Comparison of ENCODE assay signal across 10 mouse cellular contexts in the genomic region with DNA sequence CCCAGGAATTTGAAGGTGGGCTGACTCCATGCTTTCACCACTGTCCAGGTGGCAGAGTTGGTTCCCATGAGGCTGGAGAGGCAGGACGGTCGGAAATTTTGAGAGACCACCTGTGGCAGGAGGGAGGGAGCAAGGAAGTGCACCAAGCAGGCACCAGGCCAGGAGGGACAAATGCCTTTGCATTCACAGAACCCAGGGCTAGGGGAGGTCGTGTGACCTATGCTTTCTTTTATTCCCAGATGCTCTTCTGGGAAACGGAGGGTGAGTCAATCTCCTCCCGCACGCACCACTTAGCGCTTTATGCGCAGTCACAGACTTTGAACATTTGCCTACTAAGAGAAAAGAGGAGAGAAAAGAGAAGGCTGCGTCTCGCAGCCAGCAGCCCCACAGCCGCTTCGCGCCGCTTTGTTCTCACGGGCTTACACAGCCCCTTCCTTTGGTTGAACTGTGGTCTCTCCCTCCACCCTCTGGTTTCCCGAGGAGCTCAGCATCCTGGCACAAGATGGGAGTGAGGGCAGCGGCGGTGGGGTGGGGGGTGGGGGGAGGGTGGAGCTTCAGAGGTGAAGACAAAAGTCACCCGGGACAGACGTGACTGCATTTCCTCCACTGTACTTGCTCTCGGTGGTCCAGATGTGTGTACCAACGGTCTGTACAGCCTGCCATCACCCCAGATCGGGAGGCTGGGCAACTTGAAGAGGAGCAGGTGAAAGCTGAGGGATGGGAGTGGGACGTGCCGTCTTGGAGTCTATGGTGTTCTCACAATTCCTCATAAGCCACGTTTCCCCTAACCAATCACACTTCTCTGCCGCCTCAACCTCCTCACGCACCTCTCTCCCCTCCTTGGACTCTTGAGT. TPM values are rescaled to one million over a fixed set of nuclear protein-coding genes. Genes with fewer than 3 reads are reported as not detected.
A peak's percentile ranks its signal among the peaks of the same experiment; 100 is the strongest.
DNase-seq lines count a peak whose midpoint lies in the region; ATAC-seq and TF ChIP-seq lines count a peak whose summit lies in the region.
"Had no signal": no experiment of that assay in that cellular context is flagged by ENCODE, and none has a peak within 500 bp of the region (broad histone marks: within the 10 kb centered on the region; RNA-seq: fewer than 3 reads in every experiment).

No protein-coding gene starts in this region.

- no peaks in the 10 kb centered on the region for H3K36me3 ChIP-seq in lung, embryonic 14.5 days (ENCODE audit: insufficient read depth)
- no peaks in the 10 kb centered on the region for H3K36me3 ChIP-seq in embryonic facial prominence, embryonic 15.5 days
- no peaks in the 10 kb centered on the region for H3K36me3 ChIP-seq in limb, embryonic 10.5 days
- no peaks in the 10 kb centered on the region for H3K36me3 ChIP-seq in stomach, embryonic 15.5 days

- no peak overlapping the region for H3K27ac ChIP-seq in lung, embryonic 14.5 days (ENCODE audit: low read depth)
- no peak overlapping the region for H3K27ac ChIP-seq in embryonic facial prominence, embryonic 15.5 days (replicated peaks)
- H3K27ac ChIP-seq in limb, embryonic 10.5 days = peak overlapping the region; percentile 50
- H3K27ac ChIP-seq in stomach, embryonic 15.5 days = no peak overlapping the region

- 1% methylated on average over 28 of the region's 28 CpGs for WGBS in lung, embryonic 14.5 days
- WGBS in embryonic facial prominence, embryonic 15.5 days = 6% methylated on average over 28 of the region's 28 CpGs
- 5% methylated on average over 28 of the region's 28 CpGs for WGBS in limb, embryonic 10.5 days
- 5% methylated on average over 28 of the region's 28 CpGs for WGBS in stomach, embryonic 15.5 days

- peaks cover 24% of the 10 kb centered on the region for H3K27me3 ChIP-seq in lung, embryonic 14.5 days (ENCODE audit: insufficient read depth, low read length)
- peaks cover 21% of the 10 kb centered on the region for H3K27me3 ChIP-seq in embryonic facial prominence, embryonic 15.5 days
- H3K27me3 ChIP-seq in limb, embryonic 10.5 days (ENCODE audit: low read depth, poor library complexity, severe bottlenecking) = peaks cover 49% of the 10 kb centered on the region
- peaks cover 18% of the 10 kb centered on the region for H3K27me3 ChIP-seq in stomach, embryonic 15.5 days (replicated peaks)

- no peaks in the 10 kb centered on the region for H3K9me3 ChIP-seq in lung, embryonic 14.5 days (ENCODE audit: low read depth, low read length)
- H3K9me3 ChIP-seq in embryonic facial prominence, embryonic 15.5 days (replicated peaks) = no peaks in the 10 kb centered on the region
- no peaks in the 10 kb centered on the region for H3K9me3 ChIP-seq in limb, embryonic 10.5 days (replicated peaks)
- no peaks in the 10 kb centered on the region for H3K9me3 ChIP-seq in stomach, embryonic 15.5 days

- ATAC-seq in lung, embryonic 14.5 days (ENCODE audit: insufficient read depth) = peak; percentile 52; the same call in 1 of the 2 replicates
- peak; percentile 32; the same call in 1 of the 2 replicates for ATAC-seq in embryonic facial prominence, embryonic 15.5 days (ENCODE audit: insufficient number of reproducible peaks, low FRiP score, low TSS enrichment, low read depth)
- peak; percentile 10; the same call in 1 of the 2 replicates for ATAC-seq in stomach, embryonic 15.5 days (ENCODE audit: insufficient read depth, low FRiP score, low read depth)

- no peak for TF ChIP-seq CTCF in lung, embryonic 14.5 days (IDR thresholded peaks at IDR 0.05; ENCODE audit: low read depth)

- peak overlapping the region; percentile 17 for H3K4me3 ChIP-seq in lung, embryonic 14.5 days (ENCODE audit: low read depth, low read length)
- H3K4me3 ChIP-seq in embryonic facial prominence, embryonic 15.5 days (replicated peaks) = peak overlapping the region; percentile 22
- H3K4me3 ChIP-seq in limb, embryonic 10.5 days = peak overlapping the region; percentile 43
- H3K4me3 ChIP-seq in stomach, embryonic 15.5 days (replicated peaks) = peak overlapping the region; percentile 23

- H3K4me2 ChIP-seq in lung, embryonic 14.5 days = peak overlapping the region; percentile 51
- peak overlapping the region; percentile 47 for H3K4me2 ChIP-seq in embryonic facial prominence, embryonic 15.5 days (replicated peaks)
- peak overlapping the region; percentile 50 for H3K4me2 ChIP-seq in stomach, embryonic 15.5 days

- DNase-seq in lung, embryonic 14.5 days = peak; percentile 31
- no peak for DNase-seq in lung, adult 18-20 months
- DNase-seq in limb, embryonic 10.5 days (ENCODE audit: low spot score) = peak; percentile 50
- DNase-seq in layer of hippocampus, postnatal 25 days (ENCODE audit: extremely low spot score in 1 of 2, low spot score in 1 of 2) = no peak
- DNase-seq in yolk sac, embryonic 10.5 days (ENCODE audit: low spot score) = no peak
- no peak for DNase-seq in layer of hippocampus, postnatal 14 days (ENCODE audit: low spot score in 2 of 2)

- no peak overlapping the region for H3K9ac ChIP-seq in lung, embryonic 14.5 days
- H3K9ac ChIP-seq in embryonic facial prominence, embryonic 15.5 days = no peak overlapping the region
- H3K9ac ChIP-seq in stomach, embryonic 15.5 days = no peak overlapping the region

- no peaks in the 10 kb centered on the region for H3K4me1 ChIP-seq in lung, embryonic 14.5 days (ENCODE audit: insufficient read depth)
- peaks cover 11% of the 10 kb centered on the region for H3K4me1 ChIP-seq in embryonic facial prominence, embryonic 15.5 days
- H3K4me1 ChIP-seq in limb, embryonic 10.5 days = peaks cover 12% of the 10 kb centered on the region; the same call in 1 of the 2 replicates
- peaks cover 13% of the 10 kb centered on the region for H3K4me1 ChIP-seq in stomach, embryonic 15.5 days

RNA-seq across cellular contexts. Expression of a gene that starts 2.1 kb away (rescaled TPM):
- polyA plus RNA-seq in lung, embryonic 14.5 days (2014; fragmentation: Nextera tagmentation; extraction: Ambion mirVana) = not detected in 2 replicates
- 21.5 and 39.7 TPM in 2 replicates for polyA plus RNA-seq in embryonic facial prominence, embryonic 15.5 days (2015; fragmentation: Nextera tagmentation; extraction: Ambion mirVana)
- not detected in 2 replicates for polyA plus RNA-seq in limb, embryonic 10.5 days (2016; fragmentation: Nextera tagmentation; extraction: Ambion mirVana)
- polyA plus RNA-seq in stomach, embryonic 15.5 days (2015; fragmentation: Nextera tagmentation; extraction: Ambion mirVana) = 10.2 and 36.1 TPM in 2 replicates
- not detected for total RNA-seq in layer of hippocampus, postnatal 25 days (2021)
- total RNA-seq in layer of hippocampus, postnatal 14 days (2021) = not detected
- total RNA-seq: left cerebral cortex, postnatal 10 days; MEL had no signal

RNA-seq across cellular contexts. Expression of a gene that starts 17.4 kb away (rescaled TPM):
- polyA plus RNA-seq in lung, embryonic 14.5 days (2014; fragmentation: Nextera tagmentation; extraction: Ambion mirVana) = 0.07 TPM in 1 of 2 replicates, not detected in the other
- 12.1 and 12.5 TPM in 2 replicates for polyA plus RNA-seq in embryonic facial prominence, embryonic 15.5 days (2015; fragmentation: Nextera tagmentation; extraction: Ambion mirVana)
- polyA plus RNA-seq in limb, embryonic 10.5 days (2016; fragmentation: Nextera tagmentation; extraction: Ambion mirVana) = not detected in 2 replicates
- 0.31 and 2.1 TPM in 2 replicates for polyA plus RNA-seq in stomach, embryonic 15.5 days (2015; fragmentation: Nextera tagmentation; extraction: Ambion mirVana)
- under 1 TPM; 0.20 to 0.70 TPM for total RNA-seq in layer of hippocampus, postnatal 25 days (2021)
- total RNA-seq in layer of hippocampus, postnatal 14 days (2021) = under 1 TPM; 0.14 to 0.44 TPM

RNA-seq across cellular contexts. Expression of a gene that starts 32.0 kb away (rescaled TPM):
- polyA plus RNA-seq in lung, embryonic 14.5 days (2014; fragmentation: Nextera tagmentation; extraction: Ambion mirVana) = 61.3 and 64.3 TPM in 2 replicates
- 0.25 and 0.81 TPM in 2 replicates for polyA plus RNA-seq in embryonic facial prominence, embryonic 15.5 days (2015; fragmentation: Nextera tagmentation; extraction: Ambion mirVana)
- polyA plus RNA-seq in limb, embryonic 10.5 days (2016; fragmentation: Nextera tagmentation; extraction: Ambion mirVana) = not detected in 2 replicates
- 10.6 TPM in 2 replicates for polyA plus RNA-seq in stomach, embryonic 15.5 days (2015; fragmentation: Nextera tagmentation; extraction: Ambion mirVana)
- not detected for total RNA-seq in layer of hippocampus, postnatal 25 days (2021)
- not detected for total RNA-seq in layer of hippocampus, postnatal 14 days (2021)
- total RNA-seq: left cerebral cortex, postnatal 10 days; MEL had no signal

RNA-seq across cellular contexts. Expression of a gene that starts 36.3 kb away (rescaled TPM):
- 0.82 and 0.84 TPM in 2 replicates for polyA plus RNA-seq in lung, embryonic 14.5 days (2014; fragmentation: Nextera tagmentation; extraction: Ambion mirVana)
- polyA plus RNA-seq in embryonic facial prominence, embryonic 15.5 days (2015; fragmentation: Nextera tagmentation; extraction: Ambion mirVana) = 20.4 and 22.7 TPM in 2 replicates
- 1.4 TPM in 2 replicates for polyA plus RNA-seq in limb, embryonic 10.5 days (2016; fragmentation: Nextera tagmentation; extraction: Ambion mirVana)
- 0.74 and 1.0 TPM in 2 replicates for polyA plus RNA-seq in stomach, embryonic 15.5 days (2015; fragmentation: Nextera tagmentation; extraction: Ambion mirVana)
- total RNA-seq in layer of hippocampus, postnatal 25 days (2021) = under 1 TPM; 0.32 to 0.61 TPM
- under 1 TPM in 1 of 2 experiments, not detected in 1; 0.55 TPM for total RNA-seq in layer of hippocampus, postnatal 14 days (2021)

RNA-seq across cellular contexts. Expression of a gene that starts 52.4 kb away (rescaled TPM):
- polyA plus RNA-seq in lung, embryonic 14.5 days (2014; fragmentation: Nextera tagmentation; extraction: Ambion mirVana) = 15.2 and 20.3 TPM in 2 replicates
- polyA plus RNA-seq in embryonic facial prominence, embryonic 15.5 days (2015; fragmentation: Nextera tagmentation; extraction: Ambion mirVana) = 18.3 and 20.7 TPM in 2 replicates
- 24.9 and 25.5 TPM in 2 replicates for polyA plus RNA-seq in limb, embryonic 10.5 days (2016; fragmentation: Nextera tagmentation; extraction: Ambion mirVana)
- polyA plus RNA-seq in stomach, embryonic 15.5 days (2015; fragmentation: Nextera tagmentation; extraction: Ambion mirVana) = 19.7 and 20.1 TPM in 2 replicates
- 10 to 100 TPM in 1 of 2 experiments, 1 to 10 TPM in 1; 8.0 to 10.5 TPM for total RNA-seq in layer of hippocampus, postnatal 25 days (2021)
- 1 to 10 TPM; 6.1 to 6.5 TPM for total RNA-seq in layer of hippocampus, postnatal 14 days (2021)

Comparison
In these comparisons a context has a peak if more than half of its experiments do, and no peak if none do; other contexts are left out.
1. DNase-seq: peak in lung, embryonic 14.5 days (single experiment) and limb, embryonic 10.5 days (single experiment); none in lung, adult 18-20 months (0 of 2), layer of hippocampus, postnatal 25 days (0 of 2), yolk sac, embryonic 10.5 days (single experiment) and layer of hippocampus, postnatal 14 days (0 of 2).
2. RNA of a gene that starts 2.1 kb away (polyA plus RNA-seq): 21.5 to 39.7 TPM in embryonic facial prominence, embryonic 15.5 days and 10.2 to 36.1 TPM in stomach, embryonic 15.5 days; not detected in lung, embryonic 14.5 days and not detected in limb, embryonic 10.5 days; every median in the first group is over 10 times any median in the second.
3. Peak in every context shown above with its lines, with median percentiles within 50 percentile points of each other: ATAC-seq, H3K4me2 ChIP-seq and H3K4me3 ChIP-seq.